ENCODE assay signal across 10 mouse cellular contexts in the genomic region with DNA sequence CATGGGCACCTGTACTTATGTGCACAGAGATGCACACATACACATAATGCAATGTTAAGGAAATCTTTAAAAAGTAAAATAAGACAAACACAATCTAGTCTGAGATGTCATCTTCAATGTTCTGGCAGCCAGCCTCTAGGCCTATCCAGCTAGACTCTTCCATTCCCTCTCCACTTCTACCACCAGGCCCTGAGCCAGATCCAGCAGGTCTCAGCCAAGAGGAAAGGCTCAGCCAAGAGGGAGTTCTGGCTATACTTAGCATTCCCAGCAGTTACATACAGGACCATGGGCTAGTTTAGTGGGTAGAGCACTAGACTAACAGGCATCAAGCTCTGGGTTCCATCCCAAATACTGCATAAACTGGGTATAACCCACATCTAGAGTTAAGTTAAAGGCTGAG. TPM values are rescaled to one million over a fixed set of nuclear protein-coding genes. Genes with fewer than 3 reads are reported as not detected.
A peak's percentile ranks its signal among the peaks of the same experiment; 100 is the strongest.
DNase-seq lines count a peak whose midpoint lies in the region; ATAC-seq and TF ChIP-seq lines count a peak whose summit lies in the region.
"Had no signal": no experiment of that assay in that cellular context is flagged by ENCODE, and none has a peak within 500 bp of the region (broad histone marks: within the 10 kb centered on the region; RNA-seq: fewer than 3 reads in every experiment).

No protein-coding gene starts in this region.

- H3K4me3 ChIP-seq in midbrain, embryonic 14.5 days (replicated peaks; ENCODE audit: low read depth, low read length) = no peak overlapping the region
- no peak overlapping the region for H3K4me3 ChIP-seq in midbrain, embryonic 11.5 days (ENCODE audit: low read depth, low read length)
- H3K4me3 ChIP-seq in heart, embryonic 15.5 days = no peak overlapping the region
- H3K4me3 ChIP-seq in lung, adult 2 months (replicated peaks; ENCODE audit: extremely low read depth, low read depth, low read length) = no peak overlapping the region
- no peak overlapping the region for H3K4me3 ChIP-seq in neural tube, embryonic 15.5 days (replicated peaks)
- H3K4me3 ChIP-seq in midbrain, embryonic 15.5 days = no peak overlapping the region
- H3K4me3 ChIP-seq: erythroblast, embryonic 14.5 days; liver, embryonic 15.5 days had no signal

- TF ChIP-seq POLR2A in lung, adult 2 months (IDR thresholded peaks at IDR 0.05; ENCODE audit: borderline replicate concordance, extremely low read depth, low read depth, low read length) = no peak

- H3K4me2 ChIP-seq in midbrain, embryonic 14.5 days (ENCODE audit: low read length) = no peak overlapping the region
- H3K4me2 ChIP-seq in midbrain, embryonic 11.5 days = no peak overlapping the region
- H3K4me2 ChIP-seq in heart, embryonic 15.5 days = no peak overlapping the region
- H3K4me2 ChIP-seq in neural tube, embryonic 15.5 days = no peak overlapping the region
- no peak overlapping the region for H3K4me2 ChIP-seq in midbrain, embryonic 15.5 days
- H3K4me2 ChIP-seq: liver, embryonic 15.5 days had no signal

- H3K4me1 ChIP-seq in midbrain, embryonic 14.5 days (ENCODE audit: control insufficient read depth, insufficient read depth, low read length) = no peaks in the 10 kb centered on the region
- H3K4me1 ChIP-seq in midbrain, embryonic 11.5 days (ENCODE audit: control insufficient read depth, insufficient read depth, low read length) = no peaks in the 10 kb centered on the region; the same call in 1 of the 2 replicates
- peaks cover 54% of the 10 kb centered on the region for H3K4me1 ChIP-seq in heart, embryonic 15.5 days (replicated peaks)
- H3K4me1 ChIP-seq in lung, adult 2 months (ENCODE audit: control insufficient read depth, insufficient read depth, low read length) = peaks cover 8% of the 10 kb centered on the region; the same call in 1 of the 2 replicates
- H3K4me1 ChIP-seq in neural tube, embryonic 15.5 days = peaks cover 11% of the 10 kb centered on the region
- H3K4me1 ChIP-seq in midbrain, embryonic 15.5 days = peaks cover 14% of the 10 kb centered on the region

- H3K27me3 ChIP-seq in midbrain, embryonic 14.5 days (ENCODE audit: control insufficient read depth, insufficient read depth, low read length) = no peaks in the 10 kb centered on the region
- no peaks in the 10 kb centered on the region for H3K27me3 ChIP-seq in midbrain, embryonic 11.5 days (ENCODE audit: control insufficient read depth, insufficient read depth, low read length)
- no peaks in the 10 kb centered on the region for H3K27me3 ChIP-seq in heart, embryonic 15.5 days
- H3K27me3 ChIP-seq in neural tube, embryonic 15.5 days (replicated peaks) = no peaks in the 10 kb centered on the region
- H3K27me3 ChIP-seq in midbrain, embryonic 15.5 days (replicated peaks) = no peaks in the 10 kb centered on the region
- H3K27me3 ChIP-seq: liver, embryonic 15.5 days had no signal

- TF ChIP-seq CTCF in lung, adult 2 months (IDR thresholded peaks at IDR 0.05; ENCODE audit: insufficient read depth, low read length) = no peak

- no peak overlapping the region for H3K9ac ChIP-seq in midbrain, embryonic 14.5 days (replicated peaks; ENCODE audit: low read length)
- no peak overlapping the region for H3K9ac ChIP-seq in midbrain, embryonic 11.5 days (ENCODE audit: low read length)
- H3K9ac ChIP-seq in heart, embryonic 15.5 days = no peak overlapping the region
- H3K9ac ChIP-seq in neural tube, embryonic 15.5 days (replicated peaks) = no peak overlapping the region
- no peak overlapping the region for H3K9ac ChIP-seq in midbrain, embryonic 15.5 days
- H3K9ac ChIP-seq: liver, embryonic 15.5 days had no signal

- no peak for ATAC-seq in midbrain, embryonic 14.5 days (ENCODE audit: low FRiP score, low TSS enrichment)
- ATAC-seq in midbrain, embryonic 11.5 days (ENCODE audit: low FRiP score) = no peak
- peak; percentile 50; the same call in 1 of the 2 replicates for ATAC-seq in heart, embryonic 15.5 days (replicated peaks; ENCODE audit: insufficient number of reproducible peaks, insufficient read depth, low FRiP score, low read depth)
- no peak for ATAC-seq in neural tube, embryonic 15.5 days (ENCODE audit: low FRiP score)
- ATAC-seq in midbrain, embryonic 15.5 days (replicated peaks) = no peak

- H3K9me3 ChIP-seq in midbrain, embryonic 14.5 days (ENCODE audit: control insufficient read depth, low read length) = no peaks in the 10 kb centered on the region
- H3K9me3 ChIP-seq in midbrain, embryonic 11.5 days (ENCODE audit: control insufficient read depth, low read length) = no peaks in the 10 kb centered on the region
- no peaks in the 10 kb centered on the region for H3K9me3 ChIP-seq in heart, embryonic 15.5 days (replicated peaks)
- H3K9me3 ChIP-seq in neural tube, embryonic 15.5 days (replicated peaks) = no peaks in the 10 kb centered on the region
- H3K9me3 ChIP-seq in midbrain, embryonic 15.5 days = no peaks in the 10 kb centered on the region
- H3K9me3 ChIP-seq: liver, embryonic 15.5 days had no signal

- peak; percentile 14 for DNase-seq in midbrain, embryonic 14.5 days
- DNase-seq in midbrain, embryonic 11.5 days (ENCODE audit: low spot score, missing footprints) = no peak
- DNase-seq in cerebellum, postnatal 14 days = peak; percentile 91 to 96
- peak; percentile 48 for DNase-seq in lung, adult 2 months
- peak; percentile 65 for DNase-seq in testis, postnatal 10 days (ENCODE audit: low spot score)

- H3K36me3 ChIP-seq in midbrain, embryonic 14.5 days (ENCODE audit: control insufficient read depth, insufficient read depth, low read length) = no peaks in the 10 kb centered on the region
- H3K36me3 ChIP-seq in midbrain, embryonic 11.5 days (ENCODE audit: control insufficient read depth, insufficient read depth, low read length) = no peaks in the 10 kb centered on the region
- H3K36me3 ChIP-seq in heart, embryonic 15.5 days = no peaks in the 10 kb centered on the region
- H3K36me3 ChIP-seq in neural tube, embryonic 15.5 days = no peaks in the 10 kb centered on the region
- H3K36me3 ChIP-seq in midbrain, embryonic 15.5 days (replicated peaks) = no peaks in the 10 kb centered on the region
- H3K36me3 ChIP-seq: liver, embryonic 15.5 days had no signal

- H3K27ac ChIP-seq in midbrain, embryonic 14.5 days (replicated peaks; ENCODE audit: low read depth, low read length) = no peak overlapping the region
- H3K27ac ChIP-seq in midbrain, embryonic 11.5 days (ENCODE audit: low read depth, low read length) = no peak overlapping the region
- H3K27ac ChIP-seq in heart, embryonic 15.5 days = peak overlapping the region; percentile 72
- H3K27ac ChIP-seq in neural tube, embryonic 15.5 days (replicated peaks) = no peak overlapping the region
- H3K27ac ChIP-seq in midbrain, embryonic 15.5 days = no peak overlapping the region

RNA-seq across cellular contexts. Expression of a gene that starts 26.3 kb away (rescaled TPM):
- 109 and 112 TPM in 2 replicates for polyA plus RNA-seq in midbrain, embryonic 14.5 days (2014; fragmentation: Nextera tagmentation; extraction: Ambion mirVana)
- polyA plus RNA-seq in midbrain, embryonic 11.5 days (2014; fragmentation: Nextera tagmentation; extraction: Ambion mirVana) = 117 and 130 TPM in 2 replicates
- polyA plus RNA-seq in heart, embryonic 15.5 days (2015; fragmentation: Nextera tagmentation; extraction: Ambion mirVana) = 71.2 and 82.1 TPM in 2 replicates
- 45.9 and 46.6 TPM in 2 replicates for polyA plus RNA-seq in lung, adult 2 months (2012; rRNA removed)
- 87.8 and 96.6 TPM in 2 replicates for polyA plus RNA-seq in neural tube, embryonic 15.5 days (2015; fragmentation: Nextera tagmentation; extraction: Ambion mirVana)
- polyA plus RNA-seq in midbrain, embryonic 15.5 days (2015; fragmentation: Nextera tagmentation; extraction: Ambion mirVana) = 114 and 121 TPM in 2 replicates
